Mouse (Mus musculus) ES-Bruce4 (cell line): ENCODE results near the gene Fasn. TPM values are rescaled to one million over a fixed set of nuclear protein-coding genes. Genes with fewer than 3 reads are reported as not detected.

ENCODE experiments used
- H3K27ac ChIP-seq: 2 replicates; pipeline ENCODE4 v1.5.1; 2012; ENCODE audit warnings: low read length, inconsistent platforms; ENCODE audit not compliant: insufficient read depth
- H3K27me3 ChIP-seq: 2 replicates; pipeline ENCODE4 v1.6.1; 2012; ENCODE audit warnings: mild to moderate bottlenecking, low read length, inconsistent platforms; ENCODE audit not compliant: control insufficient read depth, poor library complexity, insufficient read depth, severe bottlenecking
- H3K36me3 ChIP-seq: 2 replicates; pipeline ENCODE4 v1.6.1; 2012; ENCODE audit warnings: inconsistent platforms, mild to moderate bottlenecking, low read length, moderate library complexity; ENCODE audit not compliant: control insufficient read depth, poor library complexity, insufficient read depth, severe bottlenecking
- H3K4me1 ChIP-seq: one replicate; pipeline ENCODE4 v1.8.1; 2011; ENCODE audit warnings: low read length; ENCODE audit not compliant: control insufficient read depth, insufficient read depth
- H3K4me3 ChIP-seq: 2 replicates; pipeline ENCODE4 v1.5.1; 2011; ENCODE audit warnings: low read depth, mild to moderate bottlenecking, low read length
- H3K9ac ChIP-seq: 2 replicates; pipeline ENCODE4 v1.6.1; 2012; ENCODE audit warnings: low read depth, mild to moderate bottlenecking, inconsistent platforms; ENCODE audit not compliant: poor library complexity, severe bottlenecking
- H3K9me3 ChIP-seq: replicated peaks from 2 replicates; pipeline ENCODE4 v1.6.1; 2012; ENCODE audit warnings: mild to moderate bottlenecking, low read length, inconsistent platforms; ENCODE audit not compliant: control insufficient read depth, poor library complexity, insufficient read depth, severe bottlenecking
- CTCF ChIP-seq: IDR thresholded peaks from one replicate; pipeline ENCODE4 v1.8.1; 2011; ENCODE audit warnings: low read depth, low read length
- EP300 ChIP-seq: IDR thresholded peaks from 2 replicates; pipeline ENCODE4 v1.6.1; 2011; ENCODE audit warnings: low read depth, low read length; ENCODE audit not compliant: insufficient read depth
- POLR2A ChIP-seq: IDR thresholded peaks from one replicate; pipeline ENCODE4 v1.8.1; 2011; ENCODE audit warnings: low read length; ENCODE audit not compliant: insufficient read depth
- polyA plus RNA-seq: library from polyadenylated mRNA; stranded (reverse); fragments of >200 nt; gene quantifications from 2 replicates; pipeline ENCODE4 v1.2.4, GENCODE M21; 2011; ENCODE audit warnings: low read depth; ENCODE audit not compliant: missing spikeins, insufficient read depth, insufficient read length

Gene Fasn
- polyA plus RNA-seq, 1 experiment, result 114 TPM

DNA sequence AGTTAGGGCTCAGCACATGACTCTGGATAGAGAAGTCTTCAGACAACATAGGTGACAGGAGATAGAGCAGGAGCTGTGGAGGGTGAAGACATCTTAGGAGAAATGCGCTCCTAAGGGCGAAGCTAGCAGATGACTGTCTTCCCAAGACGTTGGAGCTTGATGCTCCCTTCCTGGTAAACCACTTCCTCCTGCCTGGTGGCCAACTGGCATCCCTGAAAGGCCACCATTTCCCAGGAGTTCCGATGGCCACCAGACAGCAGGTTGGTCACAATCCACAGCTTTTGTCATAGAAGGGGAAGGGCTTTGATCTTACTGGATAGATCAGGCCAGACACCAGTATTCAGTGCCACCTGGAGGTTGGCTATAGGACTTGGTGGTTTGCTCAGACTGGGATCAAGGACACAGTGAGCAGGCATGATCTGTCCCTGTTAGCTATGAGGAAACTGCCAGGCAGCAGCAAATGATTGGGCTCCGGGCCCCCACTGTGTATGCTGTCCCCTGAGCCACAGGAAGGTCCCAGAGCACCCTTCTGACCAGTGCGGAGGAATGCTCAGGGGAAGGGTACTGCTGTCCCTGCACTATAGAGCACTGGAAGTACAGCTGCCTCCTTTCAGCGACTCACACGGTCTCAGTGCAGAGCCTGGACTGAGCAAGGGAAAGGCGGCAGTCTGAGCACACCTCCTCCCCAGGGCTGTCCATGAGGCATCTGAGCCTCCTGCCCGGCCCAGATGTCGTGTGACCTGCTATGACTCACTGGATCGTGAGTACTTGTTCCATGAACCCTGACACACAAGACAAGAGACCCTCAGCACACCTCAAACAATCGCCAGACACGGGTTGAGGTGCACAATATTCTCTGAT lies 62.3 kb downstream of the Fasn start:
- H3K4me1 ChIP-seq, result peaks cover 2% of the 10 kb centered on the region
- TF ChIP-seq EP300, result no peak
- no peak for TF ChIP-seq CTCF
- no peak for TF ChIP-seq POLR2A
- H3K36me3 ChIP-seq, result no peaks in the 10 kb centered on the region
- H3K27me3 ChIP-seq, result no peaks in the 10 kb centered on the region
- no peak overlapping the region for H3K9ac ChIP-seq
- H3K4me3 ChIP-seq, result no peak overlapping the region
- no peak overlapping the region for H3K27ac ChIP-seq
- peaks cover 14% of the 10 kb centered on the region for H3K9me3 ChIP-seq

DNA sequence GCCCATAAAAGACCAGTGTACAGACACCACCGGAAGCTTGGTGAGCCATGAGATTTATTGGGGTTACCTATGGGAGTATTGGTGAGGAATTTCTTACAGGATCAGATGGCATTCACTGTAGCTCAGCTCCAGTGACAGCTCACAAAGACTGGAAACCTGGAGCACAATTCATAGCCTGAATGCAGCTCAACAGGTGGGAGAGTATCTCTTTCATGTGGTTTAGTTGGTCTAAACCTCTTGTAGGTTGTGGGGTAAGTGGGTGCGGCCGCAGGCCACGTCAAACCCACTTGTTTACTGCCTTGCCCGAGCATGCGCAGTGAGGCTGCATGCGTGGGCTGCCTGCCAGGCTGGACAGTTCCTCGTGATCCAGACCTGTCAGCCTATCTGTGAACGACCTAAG lies 64.1 kb downstream of the Fasn start:
- H3K9me3 ChIP-seq, result peaks cover 19% of the 10 kb centered on the region
- no peaks in the 10 kb centered on the region for H3K27me3 ChIP-seq
- H3K36me3 ChIP-seq, result no peaks in the 10 kb centered on the region
- no peak overlapping the region for H3K27ac ChIP-seq
- H3K4me3 ChIP-seq, result no peak overlapping the region
- peaks cover 2% of the 10 kb centered on the region for H3K4me1 ChIP-seq
- no peak overlapping the region for H3K9ac ChIP-seq
- TF ChIP-seq CTCF (no peak), POLR2A (no peak), EP300 (no peak)

Other genes with a start within 250 kb of the Fasn start
- 269 and 298 TPM in 2 replicates for gene Arhgdia, start 242.9 kb downstream of the Fasn start, polyA plus RNA-seq
- gene Alyref, start 226.2 kb downstream of the Fasn start, polyA plus RNA-seq, result 229 and 242 TPM in 2 replicates
- 84.0 and 100 TPM in 2 replicates for gene Anapc11, start 226.1 kb downstream of the Fasn start, polyA plus RNA-seq
- gene Npb, start 216.1 kb downstream of the Fasn start, polyA plus RNA-seq, result not detected in 2 replicates
- 37.0 and 39.6 TPM in 2 replicates for gene Pcyt2, start 206.6 kb downstream of the Fasn start, polyA plus RNA-seq
- gene Sirt7, start 199.3 kb downstream of the Fasn start, polyA plus RNA-seq, result 10.8 and 11.1 TPM in 2 replicates
- 48.0 and 53.0 TPM in 2 replicates for gene Mafg, start 190.9 kb downstream of the Fasn start, polyA plus RNA-seq
- gene Pycr1, start 180.8 kb downstream of the Fasn start, polyA plus RNA-seq, result 41.7 and 55.3 TPM in 2 replicates
- not detected in 2 replicates for gene Myadml2, start 176.4 kb downstream of the Fasn start, polyA plus RNA-seq
- 2.3 and 5.1 TPM in 2 replicates for gene Notum, start 163.4 kb downstream of the Fasn start, polyA plus RNA-seq
- gene Aspscr1, start 151.6 kb downstream of the Fasn start, polyA plus RNA-seq, result 46.5 and 50.8 TPM in 2 replicates
- 38.0 and 45.3 TPM in 2 replicates for gene Cenpx, start 110.8 kb downstream of the Fasn start, polyA plus RNA-seq
- gene Lrrc45, start 110.6 kb downstream of the Fasn start, polyA plus RNA-seq, result 7.3 and 9.8 TPM in 2 replicates
- gene Rac3, start 103.1 kb downstream of the Fasn start, polyA plus RNA-seq, result 16.6 and 20.7 TPM in 2 replicates
- gene Dcxr, start 97.3 kb downstream of the Fasn start, polyA plus RNA-seq, result 54.3 and 68.2 TPM in 2 replicates
- not detected in 2 replicates for gene Cbr2, start 92.4 kb downstream of the Fasn start, polyA plus RNA-seq
- gene Hmga1b, start 61.8 kb downstream of the Fasn start, polyA plus RNA-seq, result 56.2 and 85.9 TPM in 2 replicates
- gene Rfng, start 40.3 kb downstream of the Fasn start, polyA plus RNA-seq, result 8.9 and 9.3 TPM in 2 replicates
- gene Gps1, start 40.3 kb downstream of the Fasn start, polyA plus RNA-seq, result 92.0 and 95.2 TPM in 2 replicates
- gene Dus1l, start 28.1 kb downstream of the Fasn start, polyA plus RNA-seq, result 56.7 and 66.9 TPM in 2 replicates
- 3.4 and 3.8 TPM in 2 replicates for gene Ccdc57, start 108.3 kb upstream of the Fasn start, polyA plus RNA-seq
- 80.9 and 84.3 TPM in 2 replicates for gene Slc16a3, start 123.9 kb upstream of the Fasn start, polyA plus RNA-seq
- 99.3 and 109 TPM in 2 replicates for gene Csnk1d, start 166.8 kb upstream of the Fasn start, polyA plus RNA-seq
- gene Cd7, start 214.9 kb upstream of the Fasn start, polyA plus RNA-seq, result not detected in 2 replicates
- gene Sectm1b, start 239.0 kb upstream of the Fasn start, polyA plus RNA-seq, result not detected in 2 replicates